Mouse (Mus musculus) neural tube, embryonic 10.5 days (tissue): ENCODE results near the gene Bcas3.

Experiments
- DNase-seq: peaks from one replicate; pipeline ENCODE4 v3.0.0-alpha.2; 2017; ENCODE audit warnings: low spot score; ENCODE audit errors: extremely low spot score

The Bcas3 gene

GRCm38 (mm10) chr11:85780303-85780702, 427.3 kb downstream of the Bcas3 start:
- no peak for DNase-seq

- no peak for DNase-seq
Observed at GRCm38 (mm10) chr11:85786113-85786718, 433.2 kb downstream of the Bcas3 start.

GRCm38 (mm10) chr11:85789750-85790149, 436.8 kb downstream of the Bcas3 start:
- DNase-seq = no peak

- DNase-seq = no peak
Observed at GRCm38 (mm10) chr11:85790267-85790666, 437.3 kb downstream of the Bcas3 start.

GRCm38 (mm10) chr11:85791212-85791611, 438.2 kb downstream of the Bcas3 start:
- no peak for DNase-seq

GRCm38 (mm10) chr11:85792534-85793215, 439.7 kb downstream of the Bcas3 start:
- DNase-seq = no peak

GRCm38 (mm10) chr11:85799456-85799855, 446.5 kb downstream of the Bcas3 start:
- no peak for DNase-seq

- no peak for DNase-seq
Observed at GRCm38 (mm10) chr11:85799856-85800255, 446.9 kb downstream of the Bcas3 start.

GRCm38 (mm10) chr11:85800380-85800779, 447.4 kb downstream of the Bcas3 start:
- no peak for DNase-seq

- DNase-seq = no peak
Observed at GRCm38 (mm10) chr11:85804048-85804447, 451.1 kb downstream of the Bcas3 start.

- no peak for DNase-seq
Observed at GRCm38 (mm10) chr11:85805779-85806178, 452.8 kb downstream of the Bcas3 start.

- no peak for DNase-seq
Observed at GRCm38 (mm10) chr11:85807353-85807752, 454.4 kb downstream of the Bcas3 start.

- no peak for DNase-seq
Observed at GRCm38 (mm10) chr11:85811229-85811628, 458.3 kb downstream of the Bcas3 start.

GRCm38 (mm10) chr11:85811676-85812075, 458.7 kb downstream of the Bcas3 start:
- DNase-seq = no peak

- DNase-seq = no peak
Observed at GRCm38 (mm10) chr11:85812201-85812966, 459.4 kb downstream of the Bcas3 start.

- no peak for DNase-seq
Observed at GRCm38 (mm10) chr11:85814678-85815077, 461.7 kb downstream of the Bcas3 start.

GRCm38 (mm10) chr11:85816471-85816870, 463.5 kb downstream of the Bcas3 start:
- DNase-seq = no peak

GRCm38 (mm10) chr11:85818401-85818800, 465.4 kb downstream of the Bcas3 start:
- DNase-seq = no peak

- no peak for DNase-seq
Observed at GRCm38 (mm10) chr11:85820959-85821358, 468.0 kb downstream of the Bcas3 start.

GRCm38 (mm10) chr11:85821659-85822058, 468.7 kb downstream of the Bcas3 start:
- DNase-seq = no peak

GRCm38 (mm10) chr11:85823181-85823580, 470.2 kb downstream of the Bcas3 start:
- peak; percentile 88 for DNase-seq

- no peak for DNase-seq
Observed at GRCm38 (mm10) chr11:85823794-85824193, 470.8 kb downstream of the Bcas3 start.
